8 mouse cellular contexts compared by ENCODE assay signal in the genomic region with DNA sequence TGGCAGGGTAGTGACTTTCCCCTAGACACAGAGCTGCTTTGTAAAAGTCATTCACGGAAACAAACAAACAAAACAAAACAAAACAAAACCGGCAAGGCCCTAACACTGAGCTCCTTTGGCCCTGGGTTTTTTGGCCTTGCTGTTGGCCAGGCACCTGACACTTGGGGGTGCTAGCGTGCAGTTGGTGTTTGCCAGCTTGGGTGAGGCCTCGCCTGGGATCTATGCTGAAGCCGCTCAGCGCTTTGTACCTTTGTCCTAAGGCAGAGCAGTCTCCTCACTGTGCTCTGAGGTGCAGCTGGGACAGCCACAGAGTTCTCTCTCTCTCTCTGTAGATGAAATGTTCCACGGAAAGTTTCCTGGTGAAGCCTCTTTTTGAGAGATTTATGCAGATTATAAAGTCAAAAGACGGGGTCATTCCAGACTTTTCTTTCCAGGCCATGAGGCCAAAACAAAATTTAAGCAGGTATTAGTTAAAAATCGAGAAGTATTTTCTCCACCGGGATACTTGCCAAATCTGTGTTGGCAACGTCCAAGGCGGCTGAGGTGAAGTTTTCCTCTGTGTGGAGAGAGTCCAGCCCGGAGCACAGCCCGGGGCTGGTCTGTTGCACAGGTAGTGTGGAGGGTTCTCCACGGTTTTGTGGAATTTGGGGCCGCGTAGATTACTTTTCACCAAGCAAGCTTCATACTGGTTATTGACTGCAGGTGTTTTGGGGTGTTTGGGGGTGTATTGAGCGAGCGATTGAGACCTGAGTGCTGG.
A peak's percentile ranks its signal among the peaks of the same experiment; 100 is the strongest.
DNase-seq lines count a peak whose midpoint lies in the region; ATAC-seq and TF ChIP-seq lines count a peak whose summit lies in the region.

No protein-coding gene starts in this region.

- H3K27me3 ChIP-seq in forebrain, embryonic 15.5 days, result no peaks in the 10 kb centered on the region
- no peaks in the 10 kb centered on the region for H3K27me3 ChIP-seq in lung, embryonic 14.5 days (ENCODE audit: insufficient read depth, low read length)

- peak; percentile 48 for DNase-seq in NIH3T3 (ENCODE audit: low read depth)
- peak; percentile 39 for DNase-seq in cerebellum, adult 11-12 months
- peak; percentile 82 for DNase-seq in heart, postnatal 4 days
- peak; percentile 63 for DNase-seq in layer of hippocampus, adult 11-12 months (ENCODE audit: low spot score)
- peak; percentile 85 for DNase-seq in lung, embryonic 14.5 days
- DNase-seq in ovary, postnatal 10 days (ENCODE audit: low spot score), result peak; percentile 50
- peak; percentile 46 for DNase-seq in urinary bladder, postnatal 25 days (ENCODE audit: low spot score)

- ATAC-seq in forebrain, embryonic 15.5 days (replicated peaks), result peak; percentile 74
- peak; percentile 71; the same call in 1 of the 2 replicates for ATAC-seq in lung, embryonic 14.5 days (ENCODE audit: insufficient read depth)

- H3K9me3 ChIP-seq in forebrain, embryonic 15.5 days, result no peaks in the 10 kb centered on the region
- H3K9me3 ChIP-seq in lung, embryonic 14.5 days (ENCODE audit: low read depth, low read length), result no peaks in the 10 kb centered on the region

- H3K4me3 ChIP-seq in forebrain, embryonic 15.5 days, result no peak overlapping the region
- no peak overlapping the region for H3K4me3 ChIP-seq in lung, embryonic 14.5 days (ENCODE audit: low read depth, low read length)

- WGBS in forebrain, embryonic 15.5 days, result 36% methylated on average over 19 of the region's 19 CpGs
- 47% methylated on average over 19 of the region's 19 CpGs for WGBS in lung, embryonic 14.5 days

- no peaks in the 10 kb centered on the region for H3K36me3 ChIP-seq in forebrain, embryonic 15.5 days
- H3K36me3 ChIP-seq in lung, embryonic 14.5 days (ENCODE audit: insufficient read depth), result no peaks in the 10 kb centered on the region

- no peak overlapping the region for H3K9ac ChIP-seq in forebrain, embryonic 15.5 days (replicated peaks)
- H3K9ac ChIP-seq in lung, embryonic 14.5 days, result no peak overlapping the region

- peaks cover 14% of the 10 kb centered on the region for H3K4me1 ChIP-seq in forebrain, embryonic 15.5 days
- H3K4me1 ChIP-seq in lung, embryonic 14.5 days (ENCODE audit: insufficient read depth), result 0 out of 2 replicates have a peak, but pooled peaks cover 7% of the 10 kb centered on the region

- no peak overlapping the region for H3K27ac ChIP-seq in forebrain, embryonic 15.5 days (replicated peaks)
- H3K27ac ChIP-seq in lung, embryonic 14.5 days (ENCODE audit: low read depth), result no peak overlapping the region

- peak; percentile 81 for TF ChIP-seq CTCF in lung, embryonic 14.5 days (IDR thresholded peaks at IDR 0.05; ENCODE audit: low read depth)

- H3K4me2 ChIP-seq in forebrain, embryonic 15.5 days (replicated peaks), result no peak overlapping the region
- H3K4me2 ChIP-seq in lung, embryonic 14.5 days, result no peak overlapping the region
